Mouse (Mus musculus): Measurements from ENCODE around the gene Clta. TPM values are rescaled to one million over a fixed set of nuclear protein-coding genes. Genes with fewer than 3 reads are reported as not detected.

Gene Clta
- polyA plus RNA-seq, 1 experiment from 2014 or later = 260 TPM

GRCm38 (mm10) chr4:44071741-44072145 lies 67.5 kb downstream of the Clta start:
- peak; percentile 16 for DNase-seq (ENCODE audit: low spot score)

- DNase-seq (ENCODE audit: low spot score) = peak; percentile 89
Observed at GRCm38 (mm10) chr4:44072146-44072872, 68.1 kb downstream of the Clta start.

DNA sequence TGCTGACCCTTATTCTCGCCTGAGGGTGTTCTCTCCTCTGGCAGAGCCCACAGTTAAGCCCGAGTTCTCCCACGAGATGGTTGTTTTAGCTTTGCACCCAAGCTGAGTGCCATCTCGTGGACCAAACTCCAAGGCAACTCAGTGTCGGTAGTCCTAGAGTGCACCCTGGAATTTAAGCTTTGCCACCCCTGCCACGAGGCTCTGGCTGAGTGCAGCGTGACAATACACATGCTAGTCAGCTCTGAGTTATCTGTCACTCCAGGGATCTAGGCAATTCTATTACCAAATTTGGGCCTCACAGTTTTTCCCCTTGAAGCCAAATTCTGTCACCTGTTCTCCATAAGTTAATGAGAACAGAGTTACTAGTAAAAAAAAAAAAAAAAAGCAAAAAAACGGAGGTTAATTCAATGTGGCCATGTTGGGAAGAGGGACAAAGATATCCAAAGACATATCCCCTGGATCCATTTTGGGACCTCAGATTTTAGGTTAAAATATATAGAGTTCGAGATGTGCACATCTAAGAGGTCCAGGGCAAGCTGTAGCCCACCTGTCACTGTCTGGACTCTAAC lies 68.7 kb downstream of the Clta start:
- DNase-seq (ENCODE audit: low spot score) = no peak

- peak; percentile 51 for DNase-seq (ENCODE audit: low spot score)
Observed at GRCm38 (mm10) chr4:44073799-44074198, 69.5 kb downstream of the Clta start.

GRCm38 (mm10) chr4:44074422-44074821 lies 70.2 kb downstream of the Clta start:
- no peak for DNase-seq (ENCODE audit: low spot score)

- no peak for DNase-seq (ENCODE audit: low spot score)
Observed at GRCm38 (mm10) chr4:44078358-44078933, 74.2 kb downstream of the Clta start.

Other genes starting within 250 kb of the Clta start
- gene Olfr159, start 233.4 kb upstream of the Clta start, polyA plus RNA-seq (2015; fragmentation: Nextera tagmentation; extraction: Ambion mirVana) = not detected in 2 replicates
- gene Olfr156, start 180.6 kb upstream of the Clta start, polyA plus RNA-seq (2015; fragmentation: Nextera tagmentation; extraction: Ambion mirVana) = not detected in 2 replicates
- 0.03 TPM in 1 of 2 replicates, not detected in the other for gene Olfr157, start 164.3 kb upstream of the Clta start, polyA plus RNA-seq (2015; fragmentation: Nextera tagmentation; extraction: Ambion mirVana)
- not detected in 2 replicates for gene Olfr155, start 152.9 kb upstream of the Clta start, polyA plus RNA-seq (2015; fragmentation: Nextera tagmentation; extraction: Ambion mirVana)
- 2.1 and 2.2 TPM in 2 replicates for gene Reck, start 128.9 kb upstream of the Clta start, polyA plus RNA-seq (2015; fragmentation: Nextera tagmentation; extraction: Ambion mirVana)
- 32.8 and 36.7 TPM in 2 replicates for gene Glipr2, start 47.1 kb upstream of the Clta start, polyA plus RNA-seq (2015; fragmentation: Nextera tagmentation; extraction: Ambion mirVana)
- not detected in 2 replicates for gene Ccin, start 21.0 kb upstream of the Clta start, polyA plus RNA-seq (2015; fragmentation: Nextera tagmentation; extraction: Ambion mirVana)
- gene Gne, start 79.7 kb downstream of the Clta start, polyA plus RNA-seq (2015; fragmentation: Nextera tagmentation; extraction: Ambion mirVana) = 33.8 and 39.2 TPM in 2 replicates
- 21.3 and 22.3 TPM in 2 replicates for gene Rnf38, start 229.3 kb downstream of the Clta start, polyA plus RNA-seq (2015; fragmentation: Nextera tagmentation; extraction: Ambion mirVana)